Mouse (Mus musculus) testis, postnatal 14 days (tissue): ENCODE measurements at regions not wholly inside any gene's neighbourhood (a gene's known extent, or its start where the extent isn't known, plus 50 kb on each side); places are given as distances from the start of the nearest gene placed in this dataset.

Experiments
- DNase-seq: peaks from one replicate; pipeline ENCODE4 v3.0.0; 2021; ENCODE audit warnings: low spot score

GRCm38 (mm10) chr15:52570256-52570655 lies 1314.5 kb upstream of the Gm7489 start:
- no peak for DNase-seq

- DNase-seq: no peak
These were observed 1307.1 kb upstream of the Gm7489 start for GRCm38 (mm10) chr15:52577614-52578013.

- DNase-seq: no peak
These were observed 1295.3 kb upstream of the Gm7489 start for GRCm38 (mm10) chr15:52589391-52589790.

GRCm38 (mm10) chr15:52599511-52599910 lies 1285.2 kb upstream of the Gm7489 start:
- DNase-seq: no peak

GRCm38 (mm10) chr15:52599957-52600356 lies 1284.7 kb upstream of the Gm7489 start:
- no peak for DNase-seq

GRCm38 (mm10) chr15:52639790-52640189 lies 1244.9 kb upstream of the Gm7489 start:
- no peak for DNase-seq

- DNase-seq: no peak
These were observed 1238.7 kb upstream of the Gm7489 start for GRCm38 (mm10) chr15:52645961-52646360.

GRCm38 (mm10) chr15:52657916-52658315 lies 1226.8 kb upstream of the Gm7489 start:
- DNase-seq: no peak
